In the genomic region with DNA sequence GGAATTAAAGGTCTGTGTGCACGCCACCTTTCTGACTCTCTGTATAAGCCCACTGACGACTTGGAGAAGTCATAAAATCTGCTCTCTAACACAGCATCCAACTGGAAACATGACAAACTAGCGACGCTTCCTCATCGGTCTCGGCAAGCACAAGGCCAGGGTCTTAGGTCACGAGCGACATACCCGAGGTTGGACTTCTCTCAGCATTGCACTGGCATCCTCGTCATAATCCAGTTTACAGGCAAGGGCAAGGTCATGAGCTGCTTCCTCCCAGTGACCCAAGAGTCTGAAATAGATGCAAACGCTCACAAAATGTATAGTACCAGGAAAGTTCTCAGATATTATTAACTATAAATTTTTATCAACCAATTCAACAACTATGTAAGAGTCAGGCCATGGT, we compare ENCODE assay signal across 27 mouse cellular contexts. TPM values are rescaled to one million over a fixed set of nuclear protein-coding genes. Genes with fewer than 3 reads are reported as not detected.
DNase-seq lines count a peak whose midpoint lies in the region; ATAC-seq lines count a peak whose summit lies in the region.
"Had no signal": no experiment of that assay in that cellular context is flagged by ENCODE, and none has a peak within 500 bp of the region (broad histone marks: within the 10 kb centered on the region; RNA-seq: fewer than 3 reads in every experiment).

No protein-coding gene starts in this region.

- H3K36me3 ChIP-seq in heart, embryonic 11.5 days (ENCODE audit: control insufficient read depth, insufficient read depth, low read length) = peaks cover 20% of the 10 kb centered on the region

- H3K4me3 ChIP-seq in heart, embryonic 11.5 days (ENCODE audit: low read depth, low read length) = no peak overlapping the region

- no peaks in the 10 kb centered on the region for H3K9me3 ChIP-seq in heart, embryonic 11.5 days (replicated peaks; ENCODE audit: control insufficient read depth, low read length)
- H3K9me3 ChIP-seq: G1E had no signal

- H3K27me3 ChIP-seq in heart, embryonic 11.5 days (ENCODE audit: control insufficient read depth, insufficient read depth, low read length) = no peaks in the 10 kb centered on the region
- H3K27me3 ChIP-seq: CH12.LX, Patski had no signal

- 91% methylated on average over 11 of the region's 11 CpGs for WGBS in heart, embryonic 11.5 days (ENCODE audit: insufficient replicate concordance)

- no peak for ATAC-seq in heart, embryonic 11.5 days (replicated peaks; ENCODE audit: insufficient number of reproducible peaks, low FRiP score, low TSS enrichment)
- ATAC-seq: activated CD4-positive, CD25-positive, alpha-beta regulatory T cell, adult 4 months; CD4-positive, CD25-positive, alpha-beta regulatory T cell, adult 4 months; Patski had no signal

- no peak overlapping the region for H3K27ac ChIP-seq in heart, embryonic 11.5 days (ENCODE audit: low read depth, low read length)

- H3K4me2 ChIP-seq in heart, embryonic 11.5 days = no peak overlapping the region

- no peak overlapping the region for H3K9ac ChIP-seq in heart, embryonic 11.5 days (ENCODE audit: low read depth, low read length)

- DNase-seq in adrenal gland, adult 2 months = peak; percentile 45
- DNase-seq in adrenal gland, postnatal 4 days (ENCODE audit: low spot score in 2 of 2) = no peak
- DNase-seq in adrenal gland, adult 8-10 months = peak; percentile 41
- no peak for DNase-seq in adrenal gland, postnatal 25 days
- peak; percentile 37 for DNase-seq in adrenal gland, postnatal 14 days
- no peak for DNase-seq in adrenal gland, postnatal 10 days
- peak; percentile 23 for DNase-seq in heart, adult 11 months
- DNase-seq: B cell, adult 2 months; cerebellum, adult 11 months; cerebellum, adult 11-12 months; cerebellum, adult 18-20 months; cerebellum, adult 2 months; cerebellum, adult 8-10 months; cerebellum, adult 9-10 months; cerebellum, adult 9-11 months; cerebellum, postnatal 10 days had no signal

- H3K4me1 ChIP-seq in heart, embryonic 11.5 days (ENCODE audit: control insufficient read depth, insufficient read depth, low read length) = no peaks in the 10 kb centered on the region

RNA-seq across cellular contexts. Expression of gene Slc25a17, which starts 14.0 kb away (rescaled TPM):
- total RNA-seq in adrenal gland, adult 2 months (2021) = 10 to 100 TPM; 77.4 to 99.9 TPM
- polyA plus RNA-seq in adrenal gland, adult 2 months (2012; rRNA removed) = 16.8 and 19.8 TPM in 2 replicates
- 10 to 100 TPM; 83.2 to 85.2 TPM for total RNA-seq in adrenal gland, postnatal 4 days (2021)
- total RNA-seq in adrenal gland, adult 8-10 months (2022) = 100 to 1,000 TPM in 2 of 4 experiments, 10 to 100 TPM in 2; 70.7 to 112 (median 90.9) TPM
- total RNA-seq in adrenal gland, postnatal 25 days (2021) = 82.7 and 85.5 TPM in 2 replicates
- 139 and 141 TPM in 2 replicates for total RNA-seq in adrenal gland, postnatal 14 days (2021)
- total RNA-seq in adrenal gland, postnatal 10 days (2021) = 100 to 1,000 TPM; 105 to 131 TPM
- 58.7 and 59.6 TPM in 2 replicates for polyA plus RNA-seq in heart, embryonic 11.5 days (2014; fragmentation: Nextera tagmentation; extraction: Ambion mirVana)

RNA-seq across cellular contexts. Expression of gene St13, which starts 25.3 kb away (rescaled TPM):
- total RNA-seq in adrenal gland, adult 2 months (2021) = 100 to 1,000 TPM; 246 to 354 TPM
- 31.1 and 40.3 TPM in 2 replicates for polyA plus RNA-seq in adrenal gland, adult 2 months (2012; rRNA removed)
- total RNA-seq in adrenal gland, postnatal 4 days (2021) = 100 to 1,000 TPM; 157 to 177 TPM
- total RNA-seq in adrenal gland, adult 8-10 months (2022) = 100 to 1,000 TPM; 163 to 268 (median 222) TPM
- 230 and 325 TPM in 2 replicates for total RNA-seq in adrenal gland, postnatal 25 days (2021)
- total RNA-seq in adrenal gland, postnatal 14 days (2021) = 256 and 303 TPM in 2 replicates
- total RNA-seq in adrenal gland, postnatal 10 days (2021) = 100 to 1,000 TPM; 172 to 192 TPM
- 138 and 140 TPM in 2 replicates for polyA plus RNA-seq in heart, embryonic 11.5 days (2014; fragmentation: Nextera tagmentation; extraction: Ambion mirVana)

RNA-seq across cellular contexts. Expression of gene Xpnpep3, which starts 25.3 kb away (rescaled TPM):
- 10 to 100 TPM; 27.7 to 34.8 TPM for total RNA-seq in adrenal gland, adult 2 months (2021)
- 7.7 and 12.0 TPM in 2 replicates for polyA plus RNA-seq in adrenal gland, adult 2 months (2012; rRNA removed)
- 10 to 100 TPM; 22.7 to 24.4 TPM for total RNA-seq in adrenal gland, postnatal 4 days (2021)
- total RNA-seq in adrenal gland, adult 8-10 months (2022) = 10 to 100 TPM; 24.8 to 34.4 (median 28.9) TPM
- total RNA-seq in adrenal gland, postnatal 25 days (2021) = 19.4 and 26.1 TPM in 2 replicates
- total RNA-seq in adrenal gland, postnatal 14 days (2021) = 21.6 and 29.2 TPM in 2 replicates
- total RNA-seq in adrenal gland, postnatal 10 days (2021) = 10 to 100 TPM; 22.5 to 24.2 TPM
- polyA plus RNA-seq in heart, embryonic 11.5 days (2014; fragmentation: Nextera tagmentation; extraction: Ambion mirVana) = 9.6 and 11.4 TPM in 2 replicates

RNA-seq across cellular contexts. Expression of gene Dnajb7, which starts 33.5 kb away (rescaled TPM):
- not detected for total RNA-seq in adrenal gland, adult 2 months (2021)
- not detected in 2 replicates for polyA plus RNA-seq in adrenal gland, adult 2 months (2012; rRNA removed)
- total RNA-seq in adrenal gland, postnatal 4 days (2021) = under 1 TPM in 1 of 2 experiments, not detected in 1; 0.31 TPM
- total RNA-seq in adrenal gland, adult 8-10 months (2022) = under 1 TPM in 1 of 4 experiments, not detected in 3; 0.34 TPM
- not detected in 2 replicates for total RNA-seq in adrenal gland, postnatal 25 days (2021)
- not detected in 2 replicates for total RNA-seq in adrenal gland, postnatal 14 days (2021)
- not detected for total RNA-seq in adrenal gland, postnatal 10 days (2021)
- 1.1 and 1.2 TPM in 2 replicates for polyA plus RNA-seq in heart, embryonic 11.5 days (2014; fragmentation: Nextera tagmentation; extraction: Ambion mirVana)
- total RNA-seq: adrenal gland, adult 18-20 months; adrenal gland, postnatal 36 days; CH12.LX; ES-E14; MEL had no signal
- polyA plus RNA-seq: brain, embryonic 14.5 days; G1E; Patski had no signal

Comparison
In these comparisons a context has a peak if more than half of its experiments do, and no peak if none do; other contexts are left out.
1. DNase-seq: peak in adrenal gland, adult 2 months (single experiment), adrenal gland, adult 8-10 months (single experiment), adrenal gland, postnatal 14 days (single experiment) and heart, adult 11 months (single experiment); none in adrenal gland, postnatal 4 days (0 of 2), adrenal gland, postnatal 25 days (single experiment) and adrenal gland, postnatal 10 days (single experiment).